Mouse (Mus musculus) CH12.LX (cell line): ENCODE data around the gene Rreb1. TPM values are rescaled to one million over a fixed set of nuclear protein-coding genes. Genes with fewer than 3 reads are reported as not detected.
A peak's percentile ranks its signal among the peaks of the same experiment; 100 is the strongest.

ENCODE experiments used
- DNase-seq: peaks from one replicate; pipeline ENCODE4 v3.0.0-alpha.2; 2013; ENCODE audit errors: extremely low read depth
- H3K27ac ChIP-seq: 2 replicates; pipeline ENCODE4 v1.5.1; 2012; ENCODE audit warnings: low read depth, mild to moderate bottlenecking, control low read depth, moderate library complexity; ENCODE audit not compliant: insufficient read depth
- H3K27me3 ChIP-seq: replicated peaks from 2 replicates; pipeline ENCODE3; 2012; ENCODE audit warnings: inconsistent platforms
- H3K36me3 ChIP-seq, 2 experiments: replicated peaks in 1 of 2; 2 replicates each; pipeline versions ENCODE3 to v1.6.1; 2012; ENCODE audit warnings: inconsistent platforms in 1 of 2, low read length in 1 of 2, mild to moderate bottlenecking in 1 of 2, mixed read lengths in 1 of 2, moderate library complexity in 1 of 2; ENCODE audit not compliant: control insufficient read depth in 1 of 2, insufficient read depth in 1 of 2
- H3K4me1 ChIP-seq, 2 experiments: 2 replicates each; pipeline ENCODE4 v1.6.1; 2012; ENCODE audit warnings: inconsistent platforms in 1 of 2, moderate library complexity in 1 of 2; ENCODE audit not compliant: insufficient read depth in 2 of 2, control insufficient read depth in 1 of 2
- H3K4me2 ChIP-seq: 2 replicates; pipeline ENCODE4 v1.6.1; 2012; ENCODE audit warnings: low read depth, mild to moderate bottlenecking, control low read depth; ENCODE audit not compliant: poor library complexity, insufficient read depth, severe bottlenecking
- H3K4me3 ChIP-seq, 3 experiments: fragments of 150-350 bp in 1 of 3; sonication (generic) in 1 of 3; replicated peaks in 1 of 3; 2 replicates each; pipeline versions ENCODE3 to v1.5.1; 2011 to 2012; ENCODE audit warnings: low read depth in 2 of 3, low read length in 2 of 3, mild to moderate bottlenecking in 2 of 3, moderate library complexity in 2 of 3, control low read depth in 1 of 3, improper control_type of control experiment in 1 of 3, inconsistent platforms in 1 of 3, mixed read lengths in 1 of 3; ENCODE audit not compliant: poor library complexity in 1 of 3
- H3K79me2 ChIP-seq: replicated peaks from 2 replicates; pipeline ENCODE4 v1.6.1; 2012; ENCODE audit warnings: mild to moderate bottlenecking, moderate library complexity; ENCODE audit not compliant: control insufficient read depth, poor library complexity, insufficient read depth, severe bottlenecking; ENCODE audit errors: extremely low read depth
- H3K9ac ChIP-seq: 2 replicates; pipeline ENCODE4 v1.6.1; 2012; ENCODE audit warnings: low read depth, mild to moderate bottlenecking, control low read depth, moderate library complexity; ENCODE audit not compliant: insufficient read depth
- H3K9me3 ChIP-seq: replicated peaks from 2 replicates; pipeline ENCODE3; 2012; ENCODE audit warnings: low read length, inconsistent platforms, mixed read lengths
- CHD2 ChIP-seq: IDR thresholded peaks from 2 replicates; pipeline ENCODE4 v1.6.1; 2011; ENCODE audit warnings: low read length, improper control_type of control experiment
- CTCF ChIP-seq, 2 experiments: IDR thresholded peaks in 1 of 2; conservative IDR thresholded peaks in 1 of 2; 2 replicates each; pipeline ENCODE4 v1.5.1; 2011 to 2012; ENCODE audit warnings: low read depth in 2 of 2, low read length in 2 of 2, improper control_type of control experiment in 1 of 2, inconsistent platforms in 1 of 2, mild to moderate bottlenecking in 1 of 2, moderate library complexity in 1 of 2
- EP300 ChIP-seq: IDR thresholded peaks from 2 replicates; pipeline ENCODE4 v1.6.1; 2011; ENCODE audit warnings: low read length, improper control_type of control experiment
- HCFC1 ChIP-seq: IDR thresholded peaks from 2 replicates; pipeline ENCODE4 v1.6.1; 2012; ENCODE audit warnings: low read depth, mild to moderate bottlenecking, inconsistent platforms, low read length, improper control_type of control experiment
- MAX ChIP-seq: IDR thresholded peaks from 2 replicates; pipeline ENCODE4 v1.6.1; 2011; ENCODE audit warnings: low read length, improper control_type of control experiment
- MYC ChIP-seq: IDR thresholded peaks from 2 replicates; pipeline ENCODE4 v1.6.1; 2011; ENCODE audit warnings: low read depth, mild to moderate bottlenecking, improper control_type of control experiment, low read length
- NRF1 ChIP-seq: IDR thresholded peaks from 2 replicates; pipeline ENCODE4 v1.6.1; 2014; ENCODE audit warnings: low read depth, mild to moderate bottlenecking, inconsistent platforms, low read length, improper control_type of control experiment, moderate library complexity
- PAX5 ChIP-seq: IDR thresholded peaks from 2 replicates; pipeline ENCODE4 v1.6.1; 2012; ENCODE audit warnings: low read length, inconsistent platforms, mixed read lengths
- POLR2AphosphoS2 ChIP-seq: IDR thresholded peaks from 2 replicates; pipeline ENCODE4 v1.6.1; 2011; ENCODE audit warnings: low read depth, low read length, improper control_type of control experiment
- RAD21 ChIP-seq: IDR thresholded peaks from 2 replicates; pipeline ENCODE4 v1.6.1; 2011; ENCODE audit warnings: low read depth, mild to moderate bottlenecking, low read length, improper control_type of control experiment, moderate library complexity
- RCOR1 ChIP-seq: conservative IDR thresholded peaks from 2 replicates; pipeline ENCODE4 v1.6.1; 2012; ENCODE audit warnings: low read depth, mild to moderate bottlenecking, inconsistent platforms, low read length, improper control_type of control experiment
- SMC3 ChIP-seq: IDR thresholded peaks from 2 replicates; pipeline ENCODE4 v1.6.1; 2011; ENCODE audit warnings: low read depth, low read length, improper control_type of control experiment
- UBTF ChIP-seq: IDR thresholded peaks from 2 replicates; pipeline ENCODE4 v1.6.1; 2012; ENCODE audit warnings: low read depth, mild to moderate bottlenecking, inconsistent platforms, low read length, improper control_type of control experiment, moderate library complexity
- USF1 ChIP-seq: IDR thresholded peaks from 2 replicates; pipeline ENCODE4 v1.6.1; 2014; ENCODE audit warnings: low read depth, mild to moderate bottlenecking, inconsistent platforms, low read length, improper control_type of control experiment
- USF2 ChIP-seq: conservative IDR thresholded peaks from 2 replicates; pipeline ENCODE4 v1.6.1; 2011; ENCODE audit warnings: low read depth, low read length, improper control_type of control experiment
- ZC3H11A ChIP-seq: IDR thresholded peaks from 2 replicates; pipeline ENCODE4 v1.6.1; 2012; ENCODE audit warnings: low read depth, mild to moderate bottlenecking, inconsistent platforms, low read length, improper control_type of control experiment
- ZMIZ1 ChIP-seq: IDR thresholded peaks from 2 replicates; pipeline ENCODE4 v1.6.1; 2012; ENCODE audit warnings: low read depth, mild to moderate bottlenecking, inconsistent platforms, low read length, improper control_type of control experiment
- dilution Hi-C: fragments of 300-500 bp; cut with MboI; formaldehyde crosslinking; loops from 2 replicates; pipeline ENCODE4 v1.14.3; 2020; ENCODE audit warnings: low sequenced_read_pairs; ENCODE audit not compliant: extremely low pct_unique_long_range_greater_than_20kb, extremely low pct_ligation_motif_present
- in situ Hi-C: fragments of 300-500 bp; cut with MboI; formaldehyde crosslinking; loops from 3 replicates; pipeline ENCODE4 v1.14.3; 2019; ENCODE audit warnings: low sequenced_read_pairs, low pct_ligation_motif_present, low pct_unique_long_range_greater_than_20kb, mixed read lengths
- polyA plus RNA-seq: library from polyadenylated mRNA; unstranded; fragments of >175 nt; gene quantifications from 2 replicates; pipeline ENCODE4 v1.2.1, GENCODE M21; 2012; ENCODE audit warnings: low read depth; ENCODE audit not compliant: insufficient read length
- total RNA-seq, 2 experiments: library from RNA; depleted of rRNA; stranded (reverse); fragments of 300-350 nt in 1 of 2; fragments of >200 nt in 1 of 2; gene quantifications; 2 replicates each; pipeline ENCODE4 v1.2.3; 2012 to 2014

Gene Rreb1
- total and polyA plus RNA-seq, 3 experiments: 1.0 to 10.2 (median 5.3) TPM

GRCm38 (mm10) chr13:37967565-37967964 is 189.4 kb downstream of the Rreb1 start:
- no peaks in the 10 kb centered on the region for H3K79me2 ChIP-seq
- dilution Hi-C loops: no loop called here
- no peak for DNase-seq
- peaks cover 18 to 62% of the 10 kb centered on the region in 2 experiments for H3K4me1 ChIP-seq
- H3K27me3 ChIP-seq: no peaks in the 10 kb centered on the region
- H3K36me3 ChIP-seq: peaks cover 6 to 23% of the 10 kb centered on the region in 2 experiments
- peak overlapping the region in 1 of 3 experiments; percentile 42 for H3K4me3 ChIP-seq
- TF ChIP-seq POLR2AphosphoS2: no peak
- no peak for TF ChIP-seq RAD21
- no peak for TF ChIP-seq HCFC1
- TF ChIP-seq ZMIZ1: no peak
- no peak for TF ChIP-seq PAX5
- no peak for TF ChIP-seq USF2
- no peak for TF ChIP-seq UBTF
- TF ChIP-seq MYC: no peak
- TF ChIP-seq RCOR1: no peak
- TF ChIP-seq USF1: no peak
- no peak for TF ChIP-seq CHD2
- no peak for TF ChIP-seq MAX
- TF ChIP-seq EP300: no peak
- peak overlapping the region; percentile 85 for H3K27ac ChIP-seq
- in situ Hi-C loops: loop anchor here (25.0 kb wide), 1 partner anchor 430 kb away; no protein-coding TSS in a partner anchor
- H3K9ac ChIP-seq: no peak overlapping the region; the same call in 1 of the 2 replicates
- peak overlapping the region; percentile 53; the same call in 1 of the 2 replicates for H3K4me2 ChIP-seq
- no peaks in the 10 kb centered on the region for H3K9me3 ChIP-seq

- DNase-seq: peak; percentile 74
- dilution Hi-C loops: no loop called here
- peaks cover 18 to 38% of the 10 kb centered on the region in 2 experiments for H3K36me3 ChIP-seq
- TF ChIP-seq SMC3 (peak; percentile 76), ZC3H11A (peak; percentile 17; the same call in 1 of the 2 replicates), NRF1 (no peak), CTCF (conservative IDR thresholded peaks at IDR 0.05 in 1 of 2, IDR thresholded peaks at IDR 0.05 in 1 of 2; ENCODE audit: low read depth in 2 of 2, low read length in 2 of 2) (peak; percentile 89 to 94), HCFC1 (no peak), RAD21 (peak; percentile 88)
- H3K79me2 ChIP-seq: no peaks in the 10 kb centered on the region
- no peak overlapping the region for H3K27ac ChIP-seq
- no peak overlapping the region for H3K9ac ChIP-seq
- no peaks in the 10 kb centered on the region for H3K27me3 ChIP-seq
- H3K4me2 ChIP-seq: no peak overlapping the region
- H3K4me3 ChIP-seq: no peak overlapping the region
- H3K9me3 ChIP-seq: no peaks in the 10 kb centered on the region
- in situ Hi-C loops: loop anchor here (25.0 kb wide), 1 partner anchor 432 kb away; no protein-coding TSS in a partner anchor
- H3K4me1 ChIP-seq: peaks cover 13 to 66% of the 10 kb centered on the region in 2 experiments
These were observed 191.1 kb downstream of the Rreb1 start for GRCm38 (mm10) chr13:37969337-37969736.
